Mouse (Mus musculus) frontal cortex, postnatal 14 days (tissue): ENCODE data around the gene Mrpl39.

ENCODE experiments used
- DNase-seq, 2 experiments: peaks; one replicate each; pipeline ENCODE4 v3.0.0; 2022; ENCODE audit warnings: low spot score in 2 of 2

Gene Mrpl39

GRCm38 (mm10) chr16:84744703-84745490 is 9.4 kb upstream of the Mrpl39 start:
- no peak for DNase-seq

DNA sequence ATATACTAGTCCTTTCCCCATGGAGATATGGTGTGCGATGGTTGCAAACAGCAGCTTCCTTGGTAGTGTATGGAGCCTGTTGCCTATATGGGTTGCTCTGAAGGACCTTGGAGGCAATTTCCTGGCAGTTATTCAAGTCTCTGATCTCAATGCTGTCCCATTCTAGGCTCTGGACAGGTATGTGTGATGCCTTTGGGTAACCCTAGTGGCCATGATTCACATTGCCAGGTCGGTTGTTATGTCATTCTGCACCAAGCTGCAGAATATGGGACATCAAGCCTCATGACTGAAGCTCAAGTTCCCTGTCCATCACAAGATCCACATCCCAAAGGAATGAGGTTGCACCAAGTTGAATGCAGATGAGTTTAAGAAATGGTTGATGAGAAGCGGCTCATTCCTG is 1.8 kb upstream of the Mrpl39 start:
- no peak for DNase-seq

GRCm38 (mm10) chr16:84734806-84735165 is 756 bp downstream of the Mrpl39 start:
- DNase-seq = no peak

DNA sequence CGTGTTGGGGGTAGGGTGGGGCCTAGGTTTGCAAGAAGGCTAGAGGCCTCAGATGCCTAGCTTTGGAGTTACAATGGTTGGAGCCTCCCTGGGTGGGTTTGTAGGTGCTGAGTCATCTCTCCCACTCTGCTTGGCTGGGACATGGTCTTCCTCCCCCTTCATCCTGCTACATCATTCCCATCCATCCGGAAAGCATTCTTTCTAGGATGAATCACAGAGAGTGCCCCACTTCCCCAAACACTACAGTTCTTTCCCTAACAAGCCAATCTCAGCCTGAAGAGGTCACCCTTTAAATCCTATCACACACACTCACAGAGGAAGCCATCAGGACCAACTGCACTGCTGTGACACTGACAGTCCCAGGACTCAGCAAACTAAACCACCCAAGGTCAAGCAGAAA is 14.9 kb downstream of the Mrpl39 start:
- DNase-seq = no peak

DNA sequence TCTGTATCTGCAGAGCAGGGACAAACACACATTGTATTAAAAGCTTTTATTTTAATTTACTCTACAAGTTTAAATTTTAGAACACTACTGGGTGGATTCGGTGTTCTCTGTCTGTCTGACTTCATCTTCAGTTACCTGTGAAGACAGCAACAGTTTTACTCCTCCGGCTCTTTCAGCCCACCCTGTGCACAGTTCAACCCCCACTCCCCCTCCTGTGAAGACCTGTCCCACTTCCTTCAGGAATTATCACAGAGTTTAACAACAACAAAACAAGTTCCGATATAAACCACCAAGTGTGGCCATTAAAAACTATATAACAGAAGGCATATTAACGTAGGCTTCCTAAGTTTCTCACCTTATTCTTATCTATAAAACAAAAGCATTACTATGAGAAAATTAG is 17.3 kb downstream of the Mrpl39 start:
- no peak for DNase-seq

- no peak for DNase-seq
Observed at GRCm38 (mm10) chr16:84717618-84718248, 17.8 kb downstream of the Mrpl39 start.

DNA sequence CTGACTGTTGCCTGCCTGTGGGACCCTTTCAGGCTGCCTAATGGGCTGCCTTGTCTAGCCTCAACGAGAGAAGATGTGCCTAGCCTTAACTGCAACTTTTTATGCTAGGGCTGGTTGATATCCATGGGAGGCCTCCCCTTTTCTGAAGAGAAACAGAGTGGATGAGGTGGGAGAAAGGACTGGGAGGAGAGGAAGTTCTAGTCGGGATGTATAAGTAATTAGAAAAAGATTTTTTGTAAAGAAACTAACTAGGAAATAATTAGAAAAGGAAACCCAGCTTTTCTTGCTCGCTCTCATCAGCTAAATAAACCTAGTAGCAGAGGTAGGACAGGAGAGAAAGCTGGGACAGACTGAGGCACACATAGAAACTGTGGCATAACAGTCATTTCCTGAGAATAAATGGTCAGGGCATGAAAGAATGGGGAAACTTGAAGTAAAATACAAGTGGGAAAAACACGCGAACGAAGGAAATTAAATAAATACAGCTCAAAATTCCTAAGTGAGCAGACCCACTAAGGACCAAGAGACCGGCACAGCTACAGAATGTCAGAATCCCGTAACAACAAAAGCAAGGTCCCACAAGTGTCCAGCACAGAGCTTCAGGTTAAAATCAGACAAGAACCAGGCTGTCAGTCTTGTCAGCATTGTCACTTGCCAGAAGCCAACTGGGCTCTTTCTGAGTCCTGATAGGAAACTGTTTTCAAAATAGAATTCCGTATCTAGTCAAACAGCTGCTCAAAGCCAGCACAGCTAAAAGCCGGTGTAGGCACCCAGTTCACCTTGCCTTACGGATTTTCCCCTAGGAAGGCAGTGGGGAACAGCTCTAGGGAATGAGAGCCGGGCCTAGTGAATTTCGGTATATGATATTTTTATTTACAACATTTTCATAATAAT is 18.6 kb downstream of the Mrpl39 start:
- no peak for DNase-seq

DNA sequence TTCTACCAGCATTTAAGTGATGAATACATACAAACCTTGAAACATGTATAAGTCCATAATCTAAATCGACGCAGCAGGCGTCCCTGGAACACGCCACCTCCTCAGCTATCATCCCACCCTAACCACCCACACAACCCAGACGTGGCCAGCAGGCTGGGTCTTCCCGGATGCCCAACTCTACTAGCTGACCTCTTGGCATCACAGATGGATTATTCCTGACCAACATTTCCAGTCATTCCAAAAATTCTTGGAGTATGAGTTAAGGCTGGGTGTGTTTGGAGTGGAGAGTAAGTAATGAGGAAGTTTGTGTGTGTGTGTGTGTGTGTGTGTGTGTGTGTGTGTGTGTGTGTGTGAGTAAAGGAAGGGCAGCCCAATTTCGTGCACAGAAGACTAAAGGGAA is 19.3 kb downstream of the Mrpl39 start:
- no peak for DNase-seq

- DNase-seq = no peak
Observed at GRCm38 (mm10) chr16:84714978-84715377, 20.6 kb downstream of the Mrpl39 start.

- DNase-seq = no peak
Observed at GRCm38 (mm10) chr16:84713926-84714325, 21.6 kb downstream of the Mrpl39 start.

GRCm38 (mm10) chr16:84713156-84713555 is 22.4 kb downstream of the Mrpl39 start:
- DNase-seq = no peak

- DNase-seq = no peak
Observed at GRCm38 (mm10) chr16:84708649-84709048, 26.9 kb downstream of the Mrpl39 start.

GRCm38 (mm10) chr16:84707802-84708201 is 27.7 kb downstream of the Mrpl39 start:
- DNase-seq = no peak

GRCm38 (mm10) chr16:84706571-84706970 is 29.0 kb downstream of the Mrpl39 start:
- no peak for DNase-seq

GRCm38 (mm10) chr16:84705507-84705906 is 30.0 kb downstream of the Mrpl39 start:
- no peak for DNase-seq

GRCm38 (mm10) chr16:84704661-84705240 is 30.8 kb downstream of the Mrpl39 start:
- DNase-seq = no peak

- DNase-seq = no peak
Observed at GRCm38 (mm10) chr16:84703769-84704660, 31.5 kb downstream of the Mrpl39 start.

GRCm38 (mm10) chr16:84703129-84703768 is 32.3 kb downstream of the Mrpl39 start:
- DNase-seq = no peak

DNA sequence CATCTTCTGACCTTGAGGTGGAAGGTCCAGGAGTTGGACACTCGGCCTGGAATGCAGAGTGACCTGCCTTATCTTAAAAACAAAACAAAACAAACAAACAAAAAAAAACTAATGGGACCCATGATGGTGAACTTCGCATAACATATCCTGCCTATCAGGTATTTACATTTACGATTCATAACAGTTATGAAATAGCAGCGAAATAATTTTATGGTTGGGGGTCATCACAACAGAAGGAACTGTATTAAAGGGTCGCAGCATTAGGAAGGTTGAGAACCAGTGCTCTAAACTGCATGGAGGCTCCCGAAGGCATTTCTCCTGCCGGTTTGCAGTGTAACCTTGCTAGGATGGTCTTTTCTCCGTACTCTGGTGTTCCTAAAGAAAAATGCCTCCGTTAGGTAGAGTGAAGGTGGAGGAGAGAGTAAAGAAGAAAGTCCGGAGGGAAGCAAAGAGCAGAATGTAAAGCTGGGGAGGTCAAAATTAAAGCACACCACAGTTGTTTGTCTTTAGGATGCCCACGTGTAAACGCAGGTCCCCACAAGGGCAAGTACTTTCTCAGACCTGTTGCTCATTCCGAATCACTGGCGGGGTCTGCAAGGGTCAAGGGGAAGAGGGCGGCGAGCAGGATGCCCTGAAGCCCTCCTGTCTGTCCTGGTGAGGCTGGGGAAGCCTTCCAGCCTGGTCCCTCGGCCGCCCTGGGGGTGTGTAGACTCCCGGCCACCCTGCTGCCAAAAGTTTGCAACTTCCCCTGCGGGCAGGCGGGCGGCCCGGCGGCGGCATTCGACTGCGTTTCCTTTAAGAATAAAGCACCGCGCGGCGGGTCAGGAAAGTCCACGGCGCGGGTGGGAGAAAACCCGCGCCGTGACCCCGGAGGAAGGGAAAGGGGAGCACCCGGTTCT is 33.1 kb downstream of the Mrpl39 start:
- DNase-seq = no peak

GRCm38 (mm10) chr16:84701041-84701440 is 34.5 kb downstream of the Mrpl39 start:
- no peak for DNase-seq
